Mouse (Mus musculus): ENCODE measurements at regions not wholly inside any gene's neighbourhood (a gene's known extent, or its start where the extent isn't known, plus 50 kb on each side); places are given as distances from the start of the nearest gene placed in this dataset.

DNA sequence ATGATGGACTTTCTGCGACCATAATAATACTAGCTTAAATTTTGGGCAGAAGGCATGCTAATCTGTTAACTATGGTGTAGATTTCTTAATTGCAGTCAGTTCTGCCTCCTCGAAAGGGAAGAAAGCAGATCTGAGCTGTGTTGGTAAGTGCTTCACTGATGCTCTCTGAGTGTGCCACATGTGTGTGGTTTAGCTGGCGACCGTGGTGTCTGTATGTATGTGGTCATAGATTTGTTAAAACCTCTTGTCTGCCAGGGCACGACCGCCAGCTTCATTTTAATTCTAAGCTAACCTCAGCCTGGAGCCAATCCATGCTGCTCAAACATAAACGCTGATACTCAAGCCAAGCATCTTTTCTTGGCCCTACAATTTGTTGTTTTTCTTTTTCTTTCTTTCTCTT is 330.5 kb upstream of the Jag1 start:
- no peak for TF ChIP-seq CTCF (IDR thresholded peaks at IDR 0.05; ENCODE audit: borderline replicate concordance, insufficient read depth, low read length)
- no peak for TF ChIP-seq POLR2A (IDR thresholded peaks at IDR 0.05; ENCODE audit: low read depth, low read length)

All from embryonic fibroblast, embryonic 13.5 days (primary cell).